Mouse (Mus musculus): ENCODE measurements at regions not wholly inside any gene's neighbourhood (a gene's known extent, or its start where the extent isn't known, plus 50 kb on each side); places are given as distances from the start of the nearest gene placed in this dataset.

DNA sequence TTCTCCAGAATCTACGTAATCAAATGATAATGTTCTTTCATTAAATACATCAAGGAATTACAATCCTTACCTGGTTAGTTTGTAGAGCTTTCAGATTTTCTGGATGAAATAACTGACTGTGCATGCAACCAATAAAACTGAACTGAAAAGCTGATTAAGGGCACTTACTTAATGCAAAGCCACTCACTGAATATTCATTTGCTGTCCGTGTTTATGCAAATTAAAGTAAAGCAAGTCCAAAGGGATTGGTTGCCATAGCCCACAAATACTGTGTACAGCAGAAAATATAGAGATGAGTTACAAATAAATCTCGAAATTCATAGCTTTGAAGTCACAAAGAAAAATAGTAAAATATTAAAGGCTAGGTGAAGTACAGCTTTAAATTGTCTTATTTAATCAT, 283.2 kb upstream of the Ccnh start:
- TF ChIP-seq ZC3H11A (IDR thresholded peaks at IDR 0.05; ENCODE audit: borderline replicate concordance, low read depth, low read length) (no peak), HCFC1 (IDR thresholded peaks at IDR 0.05; ENCODE audit: borderline replicate concordance, insufficient read depth, low read length) (no peak)
